Mouse (Mus musculus): ENCODE results near the gene Chp2.

DNA sequence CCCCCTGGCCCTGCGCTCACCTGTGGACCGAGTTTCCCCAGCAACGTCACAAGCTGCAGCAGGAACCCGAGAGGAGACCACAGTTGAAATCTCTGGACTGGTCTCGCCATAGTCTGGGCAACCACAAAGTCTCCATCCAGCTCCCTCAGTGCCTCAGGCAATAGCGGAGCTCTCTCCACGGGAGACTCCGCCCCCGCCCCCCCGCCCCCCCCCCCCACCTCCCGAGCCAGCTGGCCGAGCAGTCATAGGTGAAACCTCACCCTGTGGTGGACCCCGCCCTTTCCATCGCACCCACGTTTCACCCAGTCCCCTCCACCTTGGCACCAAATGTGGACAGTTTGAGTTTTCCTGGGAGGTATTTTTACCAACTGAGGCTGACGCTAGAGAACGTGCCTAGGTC, 33.3 kb upstream of the Chp2 start, which contains the start of gene Ern2:
- TF ChIP-seq CTCF (conservative IDR thresholded peaks at IDR 0.05; ENCODE audit: insufficient read depth, insufficient read length, low read depth, low read length) (no peak), POLR2A (IDR thresholded peaks at IDR 0.05; ENCODE audit: low read depth, low read length) (no peak)
